Mouse (Mus musculus) bone marrow macrophage, adult 2 months (primary cell): Measurements from ENCODE around the gene Trnt1.

Source experiments
- CTCF ChIP-seq: IDR thresholded peaks from 2 replicates; pipeline ENCODE4 v1.5.1; 2012; ENCODE audit warnings: low read depth, mild to moderate bottlenecking, low read length, moderate library complexity
- POLR2A ChIP-seq: IDR thresholded peaks from 2 replicates; pipeline ENCODE4 v1.6.1; 2012; ENCODE audit warnings: mild to moderate bottlenecking, low read depth, low read length, borderline replicate concordance

DNA sequence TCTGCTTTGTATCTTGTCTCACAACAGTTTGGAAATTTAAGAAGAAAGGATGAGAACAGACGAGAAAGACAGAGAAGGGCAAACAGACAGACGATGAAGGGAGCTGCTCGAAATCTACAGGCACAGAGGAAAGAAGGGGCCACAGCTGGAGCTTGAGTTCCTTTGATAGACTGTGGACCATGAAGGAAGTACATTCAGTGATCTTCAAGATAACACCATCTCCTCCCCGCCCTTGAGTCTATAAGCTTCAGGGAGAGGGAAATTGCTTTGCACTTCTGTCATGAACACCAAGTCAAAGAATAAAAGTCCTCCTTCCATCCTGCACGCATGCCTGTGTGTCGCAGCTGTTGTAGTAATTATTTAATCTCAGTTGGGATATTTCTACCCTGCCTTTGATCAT is 42.8 kb upstream of the Trnt1 start:
- TF ChIP-seq POLR2A (no peak), CTCF (no peak)
